Mouse (Mus musculus) hindbrain, embryonic 11.5 days (tissue): ENCODE results near the gene Ggct. TPM values are rescaled to one million over a fixed set of nuclear protein-coding genes. Genes with fewer than 3 reads are reported as not detected.
"Not testable (repeated sequence)": the region's sequence is repeated elsewhere in the genome, so short reads cannot be mapped to it uniquely, and the experiment has no call there.

ENCODE experiments used
- ATAC-seq: fragments of 200-750 bp; cut with Nextera tagmentation; 2 replicates; pipeline ENCODE4 v1.8.0; 2017; ENCODE audit warnings: mild to moderate bottlenecking, moderate TSS enrichment, moderate library complexity; ENCODE audit not compliant: low FRiP score
- DNase-seq: peaks from one replicate; pipeline ENCODE4 v3.0.0-alpha.2; 2015; ENCODE audit warnings: low spot score
- H3K27ac ChIP-seq: fragments of 300-500 bp; sonication (generic); 2 replicates; pipeline ENCODE4 v1.5.1; 2014; ENCODE audit warnings: mild to moderate bottlenecking, low read depth, low read length
- H3K27me3 ChIP-seq: fragments of 300-500 bp; sonication (generic); 2 replicates; pipeline ENCODE4 v1.6.1; 2014; ENCODE audit warnings: mild to moderate bottlenecking, low read length, moderate library complexity, mixed read lengths; ENCODE audit not compliant: control insufficient read depth, insufficient read depth
- H3K36me3 ChIP-seq: fragments of 300-500 bp; sonication (generic); 2 replicates; pipeline ENCODE4 v1.6.1; 2014; ENCODE audit warnings: mild to moderate bottlenecking, low read length, moderate library complexity, mixed read lengths; ENCODE audit not compliant: control insufficient read depth, insufficient read depth
- H3K4me1 ChIP-seq: fragments of 300-500 bp; sonication (generic); replicated peaks from 2 replicates; pipeline ENCODE4 v1.6.1; 2014; ENCODE audit warnings: low read length, mixed read lengths; ENCODE audit not compliant: control insufficient read depth, insufficient read depth
- H3K4me2 ChIP-seq: fragments of 300-500 bp; sonication (generic); replicated peaks from 2 replicates; pipeline ENCODE4 v1.6.1; 2014; ENCODE audit warnings: mild to moderate bottlenecking, low read depth, low read length
- H3K4me3 ChIP-seq: fragments of 300-500 bp; sonication (generic); 2 replicates; pipeline ENCODE4 v1.5.1; 2014; ENCODE audit warnings: low read depth, low read length
- H3K9ac ChIP-seq: fragments of 300-500 bp; sonication (generic); 2 replicates; pipeline ENCODE4 v1.6.1; 2014; ENCODE audit warnings: low read depth, low read length
- H3K9me3 ChIP-seq: fragments of 300-500 bp; sonication (generic); 2 replicates; pipeline ENCODE4 v1.6.1; 2016; ENCODE audit warnings: low read length; ENCODE audit not compliant: control insufficient read depth
- WGBS: fragments of 180-500 bp; shearing (Covaris S2); extraction: QIAGEN DNeasy Blood & Tissue Kit; methylation state at CpG from one replicate; pipeline ENCODE4 v1.1.7; 2014; 5-methylcytosine and 5-hydroxymethylcytosine counted together
- polyA plus RNA-seq: library from polyadenylated mRNA; unstranded; fragments of >200 nt; fragmentation: Nextera tagmentation; extraction: Ambion mirVana; gene quantifications from 2 replicates; pipeline ENCODE4 v1.2.1, GENCODE M21; 2014

The Ggct gene
- polyA plus RNA-seq, 1 experiment from 2014 or later: 18.9 TPM

DNA sequence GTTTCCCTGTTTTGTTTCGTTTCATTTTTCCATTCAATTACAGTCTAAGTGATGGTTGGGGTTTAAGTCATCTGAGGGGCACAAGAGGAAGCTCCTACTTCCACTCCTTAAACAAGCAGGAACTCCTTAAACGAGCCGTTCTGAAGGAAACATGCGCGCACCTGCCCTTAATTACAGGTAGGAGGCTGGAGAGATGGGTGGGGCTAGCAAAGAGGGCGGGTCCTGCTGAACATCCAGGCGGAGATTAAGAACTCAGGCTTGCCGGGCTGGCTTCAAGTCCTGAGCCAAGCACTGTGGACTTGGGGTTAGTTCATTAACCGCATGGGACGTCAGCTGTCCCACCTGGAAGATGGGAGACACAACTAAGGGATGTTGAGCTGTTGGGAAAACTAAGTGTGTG is 25.2 kb downstream of the Ggct start:
- ATAC-seq (no peak), DNase-seq (no peak)
- no peak overlapping the region for H3K4me3 ChIP-seq
- H3K9ac ChIP-seq: no peak overlapping the region
- H3K9me3 ChIP-seq: no peaks in the 10 kb centered on the region
- H3K4me1 ChIP-seq: no peaks in the 10 kb centered on the region
- no peak overlapping the region for H3K27ac ChIP-seq
- H3K4me2 ChIP-seq: no peak overlapping the region
- H3K36me3 ChIP-seq: no peaks in the 10 kb centered on the region
- 37% methylated on average over 10 of the region's 10 CpGs for WGBS
- H3K27me3 ChIP-seq: peaks cover 5% of the 10 kb centered on the region; the same call in 1 of the 2 replicates

DNA sequence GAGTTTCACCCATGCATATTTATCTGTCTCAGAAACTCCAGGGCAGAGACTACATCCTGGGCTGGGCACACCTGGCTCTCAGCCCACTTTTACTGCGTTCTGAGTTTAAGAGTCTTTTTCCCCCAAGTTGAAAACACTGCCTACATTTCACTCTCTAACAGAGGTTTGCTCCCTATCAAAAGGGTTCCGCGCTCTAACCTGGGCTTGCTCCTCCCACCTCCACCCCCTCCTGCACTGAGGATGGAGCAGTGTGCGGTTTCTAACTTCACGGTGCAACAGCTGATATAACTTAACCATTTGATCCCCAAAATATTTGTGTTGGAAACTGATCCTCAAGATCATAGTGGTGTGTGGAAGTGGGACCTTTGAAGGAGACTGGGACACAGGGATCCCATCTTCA is 27.5 kb downstream of the Ggct start:
- no peak for ATAC-seq
- no peaks in the 10 kb centered on the region for H3K36me3 ChIP-seq
- DNase-seq: no peak
- no peaks in the 10 kb centered on the region for H3K27me3 ChIP-seq
- H3K9me3 ChIP-seq: no peaks in the 10 kb centered on the region
- H3K4me3 ChIP-seq: no peak overlapping the region
- H3K4me2 ChIP-seq: no peak overlapping the region
- no peak overlapping the region for H3K27ac ChIP-seq
- H3K4me1 ChIP-seq: no peaks in the 10 kb centered on the region
- H3K9ac ChIP-seq: no peak overlapping the region
- WGBS: 56% methylated on average over 5 of the region's 5 CpGs

DNA sequence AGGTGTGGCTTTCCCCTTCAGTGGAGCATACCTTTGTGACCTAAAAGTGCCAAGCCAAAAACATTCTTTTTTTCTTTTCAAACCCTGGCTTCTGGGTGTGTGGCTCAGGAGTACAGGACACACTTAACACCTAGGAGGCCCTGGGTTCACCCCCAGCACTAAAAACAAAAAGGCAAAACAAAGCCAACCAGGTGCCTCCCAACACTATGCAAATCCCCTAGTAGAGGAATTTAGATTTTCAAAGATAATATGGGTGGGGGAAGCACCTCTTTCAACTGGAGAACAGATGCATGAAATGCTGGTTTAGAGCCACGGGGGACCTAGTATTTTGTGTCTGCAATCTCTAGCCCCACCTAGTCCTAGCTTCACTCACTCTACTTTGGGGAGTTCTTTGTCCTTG is 28.0 kb downstream of the Ggct start:
- Histone ChIP-seq H3K36me3 (no peaks in the 10 kb centered on the region), H3K9ac (no peak overlapping the region), H3K4me3 (no peak overlapping the region), H3K4me2 (no peak overlapping the region), H3K27me3 (no peaks in the 10 kb centered on the region), H3K27ac (no peak overlapping the region), H3K9me3 (no peaks in the 10 kb centered on the region), H3K4me1 (no peaks in the 10 kb centered on the region)
- ATAC-seq: no peak
- DNase-seq: no peak
- 60% methylated on average over 1 of the region's 1 CpGs for WGBS

DNA sequence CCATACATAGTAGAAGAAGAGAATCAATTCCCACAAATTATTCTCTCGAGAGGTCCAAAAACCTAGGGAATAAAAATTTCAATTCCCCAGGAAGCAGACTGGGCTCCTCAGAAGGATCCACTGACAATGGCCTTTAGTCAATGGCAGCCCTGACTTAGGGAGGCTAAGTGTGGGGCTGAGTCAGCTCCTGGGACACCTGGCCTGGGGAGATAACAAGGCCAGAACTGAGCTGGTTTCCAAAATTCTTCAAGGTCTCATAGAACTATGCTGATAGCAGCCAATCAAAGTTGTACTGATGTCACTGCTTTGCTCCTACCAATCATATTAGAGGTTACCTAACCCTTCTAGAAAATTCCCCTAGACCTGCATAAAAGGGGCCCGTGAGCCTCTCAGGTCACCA is 29.2 kb downstream of the Ggct start:
- Histone ChIP-seq H3K36me3 (no peaks in the 10 kb centered on the region), H3K27me3 (no peaks in the 10 kb centered on the region), H3K9ac (no peak overlapping the region), H3K4me2 (no peak overlapping the region), H3K4me1 (no peaks in the 10 kb centered on the region), H3K4me3 (no peak overlapping the region), H3K27ac (no peak overlapping the region), H3K9me3 (no peaks in the 10 kb centered on the region)
- ATAC-seq: no peak
- WGBS: 87% methylated on average over 2 of the region's 2 CpGs
- no peak for DNase-seq

DNA sequence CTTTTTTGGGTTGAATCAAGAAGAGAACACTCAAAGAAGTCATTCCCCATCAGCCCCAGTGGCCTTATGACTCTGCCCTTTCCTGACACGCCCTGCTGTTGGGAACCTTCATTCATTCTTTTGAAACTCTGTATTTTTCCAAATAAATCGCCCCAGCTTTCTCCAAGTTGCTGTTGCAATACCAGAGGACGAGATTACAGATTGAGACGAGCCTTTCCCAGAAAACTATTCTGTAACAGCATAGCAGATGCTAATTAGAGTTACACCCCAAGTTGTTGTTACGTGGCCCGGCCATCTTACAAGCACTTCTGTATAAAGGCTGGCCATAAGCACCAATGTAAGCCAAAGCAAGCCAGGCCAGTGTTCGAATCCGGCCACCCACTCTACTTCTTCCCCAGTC is 35.1 kb downstream of the Ggct start:
- ATAC-seq: no peak
- Histone ChIP-seq H3K4me3 (no peak overlapping the region), H3K36me3 (no peaks in the 10 kb centered on the region), H3K4me2 (no peak overlapping the region), H3K27me3 (no peaks in the 10 kb centered on the region), H3K9ac (no peak overlapping the region), H3K4me1 (no peaks in the 10 kb centered on the region), H3K27ac (no peak overlapping the region), H3K9me3 (no peaks in the 10 kb centered on the region)
- WGBS: 87% methylated on average over 8 of the region's 8 CpGs
- DNase-seq: no peak

DNA sequence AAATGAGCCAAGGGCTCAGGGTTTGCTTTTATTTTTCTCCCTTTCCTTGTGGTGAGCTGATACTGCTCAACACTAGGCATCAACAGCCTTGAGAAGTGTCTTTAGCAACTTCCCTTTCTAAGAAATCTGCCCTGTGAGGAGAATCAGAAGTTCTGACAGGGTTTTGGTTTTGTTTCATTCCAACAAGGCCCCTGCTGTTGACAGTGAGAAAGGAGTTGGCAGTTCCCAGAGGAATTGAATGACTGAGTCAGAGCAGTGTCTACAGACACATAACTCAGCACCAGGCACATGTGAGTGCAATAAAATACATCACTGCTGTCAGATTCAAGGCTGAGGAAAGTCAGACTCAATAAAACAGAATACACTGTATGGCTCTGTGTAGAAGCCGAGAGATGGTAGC is 36.3 kb downstream of the Ggct start:
- Histone ChIP-seq H3K36me3 (no peaks in the 10 kb centered on the region), H3K4me1 (no peaks in the 10 kb centered on the region), H3K9me3 (no peaks in the 10 kb centered on the region), H3K4me2 (no peak overlapping the region), H3K27me3 (no peaks in the 10 kb centered on the region), H3K4me3 (no peak overlapping the region), H3K9ac (no peak overlapping the region), H3K27ac (no peak overlapping the region)
- no peak for DNase-seq
- WGBS: 76% methylated on average over 1 of the region's 1 CpGs
- no peak for ATAC-seq

DNA sequence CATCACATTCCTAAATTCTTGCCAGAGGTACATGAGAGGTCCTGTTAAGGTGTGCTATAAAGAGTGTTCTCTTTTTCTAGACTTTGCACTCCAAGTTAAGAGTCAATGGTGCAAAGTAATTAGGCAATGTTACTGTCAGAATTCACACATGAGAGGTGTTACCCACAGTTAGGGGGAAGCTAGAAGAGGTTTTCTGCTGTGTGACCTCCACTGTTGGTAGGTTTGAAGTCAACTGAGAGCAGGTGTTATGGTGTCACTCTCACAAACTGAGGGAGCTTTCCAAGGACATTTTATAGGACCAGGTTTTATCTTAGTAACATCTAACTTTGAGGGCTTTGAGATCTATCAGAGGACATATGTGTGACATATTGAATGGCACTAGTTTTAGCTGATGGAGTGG is 36.8 kb downstream of the Ggct start:
- no peaks in the 10 kb centered on the region for H3K9me3 ChIP-seq
- no peaks in the 10 kb centered on the region for H3K36me3 ChIP-seq
- H3K4me1 ChIP-seq: no peaks in the 10 kb centered on the region
- no peak for DNase-seq
- no peak overlapping the region for H3K27ac ChIP-seq
- no peaks in the 10 kb centered on the region for H3K27me3 ChIP-seq
- no peak overlapping the region for H3K4me2 ChIP-seq
- H3K4me3 ChIP-seq: no peak overlapping the region
- no peak for ATAC-seq
- no peak overlapping the region for H3K9ac ChIP-seq

DNA sequence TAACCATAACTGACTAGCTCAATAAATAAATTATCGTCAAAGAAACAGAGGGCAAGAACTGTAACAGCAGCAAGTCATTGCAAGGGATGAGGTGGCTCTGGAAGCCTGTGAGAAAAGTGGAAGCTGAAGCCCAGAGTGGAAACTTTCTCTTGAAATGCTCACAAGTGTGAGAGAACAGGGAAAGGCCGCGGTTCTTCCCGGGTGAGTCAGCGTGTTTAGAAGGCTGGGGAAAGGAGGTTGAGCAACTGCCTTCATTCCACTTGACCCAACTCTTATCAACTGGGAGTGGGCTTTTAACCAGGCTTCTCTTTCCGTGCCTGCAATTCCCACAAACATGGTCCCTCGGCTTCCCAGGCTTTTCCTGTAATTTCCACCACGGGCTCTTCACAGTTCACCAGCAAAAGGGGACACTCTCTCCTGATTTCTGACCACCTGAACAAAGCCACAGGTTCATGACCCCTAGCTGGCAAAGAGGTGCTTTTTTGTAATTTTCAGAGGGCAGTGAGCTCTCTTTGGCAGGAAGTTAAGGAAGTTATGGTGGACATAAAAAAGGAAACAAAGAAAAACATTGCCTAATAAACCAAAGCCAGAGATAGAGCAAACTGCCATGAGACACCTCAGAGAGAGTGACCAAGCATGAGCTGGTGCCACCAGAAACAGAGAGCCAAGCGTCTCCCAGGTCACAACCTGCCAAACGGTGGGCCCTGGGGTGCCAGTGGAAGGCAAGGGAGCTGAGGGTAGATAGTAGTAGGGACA is 37.9 kb downstream of the Ggct start:
- H3K9me3 ChIP-seq: no peaks in the 10 kb centered on the region

DNA sequence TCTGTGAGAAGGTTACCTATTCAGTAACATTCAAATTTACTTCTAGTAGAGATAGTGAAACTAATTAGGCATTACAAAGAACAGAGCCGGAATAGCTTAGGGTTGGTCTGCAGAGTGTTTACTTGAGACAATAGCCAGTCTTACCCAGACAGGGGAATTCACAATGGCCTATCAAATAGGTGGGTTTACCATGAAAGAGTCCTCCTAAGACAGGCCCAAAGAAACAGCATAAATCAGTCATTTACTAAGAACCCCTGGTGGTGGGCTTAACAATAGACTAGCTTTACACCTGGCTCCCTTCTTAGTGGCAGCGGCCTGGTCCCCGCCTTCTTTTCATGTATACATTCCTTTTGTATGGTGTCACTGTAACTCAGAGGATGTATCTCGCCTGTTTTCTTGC is 39.4 kb downstream of the Ggct start:
- H3K4me1 ChIP-seq, H3K9ac ChIP-seq, H3K27ac ChIP-seq, H3K4me2 ChIP-seq, DNase-seq, ATAC-seq, H3K9me3 ChIP-seq, H3K36me3 ChIP-seq, H3K4me3 ChIP-seq, H3K27me3 ChIP-seq: not testable (repeated sequence)
- 81% methylated on average over 4 of the region's 4 CpGs for WGBS

More for the DNA sequence above, 37.9 kb downstream of the Ggct start:
- Histone ChIP-seq H3K4me1 (no peaks in the 10 kb centered on the region), H3K36me3 (no peaks in the 10 kb centered on the region), H3K4me3 (no peak overlapping the region), H3K27me3 (no peaks in the 10 kb centered on the region), H3K4me2 (no peak overlapping the region), H3K9ac (no peak overlapping the region), H3K27ac (no peak overlapping the region)
- WGBS: 90% methylated on average over 10 of the region's 10 CpGs
- ATAC-seq (no peak), DNase-seq (no peak)
